Mouse (Mus musculus) ES-Bruce4 (cell line): Measurements from ENCODE around the gene Aff3.

ENCODE experiments used
- EP300 ChIP-seq: IDR thresholded peaks from 2 replicates; pipeline ENCODE4 v1.6.1; 2011; ENCODE audit warnings: low read depth, low read length; ENCODE audit not compliant: insufficient read depth
- POLR2A ChIP-seq: IDR thresholded peaks from one replicate; pipeline ENCODE4 v1.8.1; 2011; ENCODE audit warnings: low read length; ENCODE audit not compliant: insufficient read depth

DNA sequence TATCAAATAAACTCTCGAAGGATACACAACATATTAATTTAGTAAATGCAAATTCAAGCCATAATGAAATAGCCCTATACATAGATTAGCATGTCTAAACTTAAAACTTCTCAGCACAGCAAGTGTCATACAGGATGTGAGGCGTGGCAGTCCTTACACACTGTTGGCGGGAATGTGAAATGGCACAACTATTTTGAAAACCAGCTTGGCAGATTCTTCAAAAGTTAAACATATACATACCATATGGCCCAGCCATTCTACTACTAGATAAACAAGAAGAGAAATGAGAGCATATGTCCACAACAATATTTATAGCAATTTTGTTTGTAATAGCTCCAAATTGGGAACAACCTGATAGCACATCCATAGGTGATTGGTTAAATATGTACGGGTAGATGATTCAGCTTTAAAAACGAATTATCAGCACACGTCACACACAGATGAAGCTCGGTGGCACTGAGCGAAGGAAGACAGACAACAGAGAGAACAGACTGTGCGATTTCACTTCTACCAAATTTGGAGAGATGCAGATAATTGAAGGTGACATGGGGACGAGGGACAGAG is 18.5 kb upstream of the Aff3 start:
- TF ChIP-seq POLR2A (no peak), EP300 (no peak)
